Mouse (Mus musculus) gastrocnemius, postnatal 36 days (tissue): ENCODE data around the gene Nrd1. TPM values are rescaled to one million over a fixed set of nuclear protein-coding genes. Genes with fewer than 3 reads are reported as not detected.

Source experiments
- DNase-seq, 2 experiments: peaks; one replicate each; pipeline ENCODE4 v3.0.0; 2022
- intact Hi-C: fragments of 180-260 bp; cut with DNase I; formaldehyde crosslinking; loops from one replicate; pipeline ENCODE4 v1.15.1; 2025
- microRNA-seq, 2 experiments: library from miRNA; unstranded; fragments of <30 nt; microRNA quantifications; one replicate each; pipeline ENCODE4 v1.2.0; 2021
- total RNA-seq, 2 experiments: library from RNA; stranded (reverse); gene quantifications; 2 replicates each; pipeline ENCODE4 v1.2.3; 2021

The Nrd1 gene
- total RNA-seq, 2 experiments from 2014 or later: 102 to 120 TPM

DNA sequence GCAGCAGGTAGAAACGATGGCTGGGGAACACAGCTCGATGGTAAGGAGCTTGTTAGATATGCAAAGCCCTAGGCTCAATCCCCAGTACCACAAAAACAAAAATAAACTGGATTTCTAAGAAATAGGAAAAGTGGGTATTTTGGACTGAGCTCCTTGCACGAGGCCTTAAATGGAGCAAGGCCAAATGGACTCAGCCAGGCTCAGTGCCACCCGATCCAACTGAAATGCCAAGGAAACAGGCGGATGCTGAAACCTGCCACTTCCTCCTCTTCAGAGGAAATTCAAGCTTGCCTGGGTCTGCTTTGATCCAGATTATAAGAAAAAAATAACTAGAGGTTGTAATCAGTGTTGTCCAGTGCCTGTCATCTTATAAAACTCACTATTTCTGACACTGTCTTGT, 88.7 kb downstream of the Nrd1 start:
- intact Hi-C loops: no loop called here
- no peak for DNase-seq

DNA sequence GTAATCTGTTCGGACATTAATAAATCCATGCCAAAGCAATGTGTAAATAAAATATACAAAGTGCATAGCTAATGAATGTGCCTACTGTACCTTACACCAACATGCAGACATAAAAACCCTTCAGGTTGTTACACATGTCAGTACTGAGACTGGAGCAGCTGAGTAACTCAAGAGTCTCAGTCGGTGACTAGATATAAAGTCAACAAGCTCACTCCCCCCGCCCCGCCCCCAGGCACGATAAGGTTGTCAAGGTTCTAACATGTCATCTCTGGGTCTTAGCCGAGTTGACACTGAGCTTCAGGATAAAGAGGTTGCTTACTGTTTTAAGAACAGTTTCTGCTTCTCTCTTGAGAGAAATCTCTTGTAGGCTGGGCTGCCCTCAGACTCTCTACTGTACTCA, 89.5 kb downstream of the Nrd1 start:
- DNase-seq: no peak
- intact Hi-C loops: no loop called here

- intact Hi-C loops: no loop called here
- DNase-seq: no peak
Measured at GRCm38 (mm10) chr4:109091241-109091777, 90.9 kb downstream of the Nrd1 start.

- no peak for DNase-seq
- intact Hi-C loops: no loop called here
Measured at GRCm38 (mm10) chr4:109092344-109092743, 91.9 kb downstream of the Nrd1 start.

DNA sequence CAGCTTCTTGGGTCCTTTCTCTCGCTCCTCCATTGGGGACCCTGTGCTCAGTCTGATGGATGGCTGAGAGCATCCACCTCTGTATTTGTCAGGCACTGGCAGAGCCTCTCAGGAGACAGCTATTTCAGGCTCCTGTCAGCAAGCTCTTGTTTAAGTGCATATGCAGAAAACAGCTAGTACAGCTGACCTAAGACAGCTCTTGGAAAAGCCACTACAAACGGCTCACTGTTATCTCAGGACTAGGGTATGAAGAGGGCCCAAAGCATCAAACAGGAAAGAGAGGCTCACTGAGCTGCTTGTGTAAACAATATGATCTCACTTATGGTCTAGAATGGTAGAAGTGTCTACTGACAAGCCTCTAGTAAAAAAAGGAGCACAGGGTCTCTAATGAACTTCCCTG, 93.8 kb downstream of the Nrd1 start:
- DNase-seq: no peak
- intact Hi-C loops: no loop called here

DNA sequence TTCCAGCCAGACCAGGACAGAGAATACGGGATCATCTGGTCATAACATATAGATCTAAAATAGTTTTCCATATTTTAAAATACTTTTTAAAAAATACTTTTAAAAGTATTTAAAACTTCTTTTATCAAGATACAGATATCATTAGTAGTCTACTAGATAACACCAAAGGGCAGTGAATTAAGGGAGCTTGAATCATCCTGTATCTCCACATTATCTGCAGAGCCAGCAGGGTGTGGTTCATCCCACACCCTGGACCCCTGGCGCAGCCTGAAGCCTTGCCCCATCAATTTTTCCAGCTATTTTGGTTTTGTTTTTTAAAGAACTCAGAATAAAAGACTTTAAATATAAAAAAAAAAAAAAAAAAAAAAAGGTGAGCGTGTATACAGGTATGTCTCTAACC, 98.4 kb downstream of the Nrd1 start:
- DNase-seq: no peak
- intact Hi-C loops: no loop called here

DNA sequence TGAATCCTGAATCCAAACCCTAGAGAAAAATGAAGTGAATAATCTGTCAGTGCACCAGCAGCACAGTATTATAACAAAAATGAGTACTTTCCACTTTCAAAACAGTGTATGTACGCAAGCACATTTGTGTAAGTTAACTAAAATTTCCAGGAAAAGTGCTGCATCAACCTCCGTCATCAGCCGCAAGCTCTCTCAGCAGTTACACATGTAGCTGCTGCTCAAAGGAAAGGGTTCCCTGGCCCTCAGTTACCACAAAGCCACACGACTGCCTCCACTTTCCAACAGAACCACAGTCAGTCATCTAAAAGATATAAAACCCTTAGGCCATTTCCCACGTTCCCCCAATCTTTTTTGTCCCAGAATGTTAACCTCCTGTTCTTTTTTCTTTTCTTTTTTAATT, 102.1 kb downstream of the Nrd1 start:
- intact Hi-C loops: loop anchor here (5.0 kb wide), 1 partner anchor 45 kb away; no protein-coding TSS in a partner anchor
- no peak for DNase-seq

DNA sequence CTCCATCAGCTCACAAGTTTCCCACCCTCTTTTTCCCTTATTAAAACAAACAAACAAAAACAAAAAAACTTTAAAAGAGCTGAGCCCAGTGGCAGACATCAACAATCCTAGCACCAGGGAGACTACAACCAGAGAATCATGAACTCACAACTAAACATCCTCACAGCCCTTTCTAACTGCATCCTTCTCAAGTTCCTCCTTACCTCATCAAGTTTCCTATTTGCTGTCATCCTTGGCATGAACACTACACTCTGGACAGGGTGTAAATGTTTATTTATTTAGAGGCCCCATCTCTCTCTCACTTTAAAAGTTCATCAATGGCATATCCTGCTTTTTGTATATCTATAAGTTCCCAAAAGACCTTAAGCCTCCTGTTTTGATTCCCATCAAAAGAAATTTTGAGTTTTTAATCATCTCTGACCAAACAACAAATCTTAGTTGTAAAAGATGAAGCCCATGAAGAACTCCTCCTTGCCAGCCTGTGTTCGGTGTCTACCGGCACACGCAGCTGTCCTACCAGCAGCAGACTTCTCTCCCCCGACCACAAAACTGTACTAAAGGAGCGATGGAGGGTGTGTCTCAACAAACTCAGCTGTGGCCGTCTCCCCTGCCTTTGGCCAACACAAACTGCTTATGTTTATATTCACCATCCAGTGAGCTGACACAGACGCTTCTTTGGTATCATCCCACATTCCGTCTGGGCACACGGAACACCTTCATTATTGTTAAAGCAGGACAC, 102.9 kb downstream of the Nrd1 start:
- intact Hi-C loops: loop anchor here (5.0 kb wide), 1 partner anchor 44 kb away; no protein-coding TSS in a partner anchor
- no peak for DNase-seq

- DNase-seq: no peak
- intact Hi-C loops: no loop called here
Measured at GRCm38 (mm10) chr4:109105254-109105653, 104.8 kb downstream of the Nrd1 start.

DNA sequence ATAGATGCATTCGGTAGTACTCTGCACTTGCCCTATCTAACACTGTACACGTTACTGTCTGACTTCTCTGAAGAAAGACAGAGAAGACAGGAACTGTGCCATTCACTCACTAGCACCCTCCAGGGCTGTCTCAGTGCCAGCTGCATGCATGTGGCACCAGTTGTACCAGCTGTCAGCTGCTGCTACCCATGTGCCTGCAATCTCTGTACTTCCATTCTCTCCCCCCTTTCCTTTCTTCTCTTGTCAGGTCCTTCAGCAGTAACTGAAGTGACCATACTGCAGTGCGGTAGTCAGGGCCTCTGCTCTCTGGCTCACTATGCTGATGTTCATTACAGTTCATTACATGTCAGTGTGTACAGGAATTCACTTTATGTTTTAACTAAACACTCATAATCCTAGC, 105.6 kb downstream of the Nrd1 start:
- intact Hi-C loops: no loop called here
- DNase-seq: no peak

- DNase-seq: no peak
- intact Hi-C loops: no loop called here
Measured at GRCm38 (mm10) chr4:109106594-109106993, 106.1 kb downstream of the Nrd1 start.

- no peak for DNase-seq
- intact Hi-C loops: no loop called here
Measured at GRCm38 (mm10) chr4:109109012-109109411, 108.6 kb downstream of the Nrd1 start.

GRCm38 (mm10) chr4:109109686-109110085, 109.2 kb downstream of the Nrd1 start:
- DNase-seq: no peak
- intact Hi-C loops: no loop called here

GRCm38 (mm10) chr4:109110978-109111377, 110.5 kb downstream of the Nrd1 start:
- intact Hi-C loops: no loop called here

More at GRCm38 (mm10) chr4:109110978-109111377, 110.5 kb downstream of the Nrd1 start:
- no peak for DNase-seq

Small RNA genes within 50 kb of the gene (microRNA-seq; reads per million reads assigned to microRNA genes)
- gene Mir761: 0 reads per million in 2 experiments

Other genes with a start within 250 kb of the Nrd1 start
- 10 to 100 TPM; 45.5 to 51.0 TPM for gene Zfyve9, start 219.9 kb upstream of the Nrd1 start, total RNA-seq
- gene Btf3l4, start 167.0 kb upstream of the Nrd1 start, total RNA-seq: 10 to 100 TPM; 43.3 to 44.6 TPM
- 10 to 100 TPM; 11.5 to 13.3 TPM for gene Txndc12, start 166.1 kb upstream of the Nrd1 start, total RNA-seq
- gene Kti12, start 152.9 kb upstream of the Nrd1 start, total RNA-seq: 10 to 100 TPM; 18.9 to 21.7 TPM
- not detected for gene A730015C16Rik, start 152.0 kb upstream of the Nrd1 start, total RNA-seq
- gene Rab3b, start 121.6 kb upstream of the Nrd1 start, total RNA-seq: under 1 TPM in 1 of 2 experiments, not detected in 1; 0.32 TPM
- 100 to 1,000 TPM in 1 of 2 experiments, 10 to 100 TPM in 1; 82.9 to 101 TPM for gene Osbpl9, start 201.6 kb downstream of the Nrd1 start, total RNA-seq
- not detected for gene Calr4, start 233.8 kb downstream of the Nrd1 start, total RNA-seq